Mouse (Mus musculus) brain, embryonic 14.5 days (tissue): Measurements from ENCODE around the gene Ifi27. TPM values are rescaled to one million over a fixed set of nuclear protein-coding genes. Genes with fewer than 3 reads are reported as not detected.

Experiments
- DNase-seq: peaks from one replicate; pipeline ENCODE4 v3.0.0-alpha.2; 2011; ENCODE audit warnings: low read depth
- CTCF ChIP-seq: fragments of 200-500 bp; IDR thresholded peaks from 2 replicates; pipeline ENCODE4 v1.5.1; 2012; ENCODE audit warnings: inconsistent platforms, mild to moderate bottlenecking, moderate library complexity, borderline replicate concordance; ENCODE audit not compliant: insufficient read depth, insufficient read length; ENCODE audit errors: extremely low read depth
- POLR2A ChIP-seq: fragments of 200-500 bp; IDR thresholded peaks from 2 replicates; pipeline ENCODE4 v1.6.1; 2012; ENCODE audit warnings: mild to moderate bottlenecking, inconsistent platforms, borderline replicate concordance; ENCODE audit not compliant: poor library complexity, insufficient read depth, insufficient read length, severe bottlenecking; ENCODE audit errors: extremely low read depth
- polyA plus RNA-seq: library from polyadenylated mRNA; depleted of rRNA; stranded (reverse); fragments of >200 nt; gene quantifications from 2 replicates; pipeline ENCODE4 v1.2.3, GENCODE M21; 2012; rRNA removed

The Ifi27 gene
- 10.6 and 11.2 TPM in 2 replicates for polyA plus RNA-seq

DNA sequence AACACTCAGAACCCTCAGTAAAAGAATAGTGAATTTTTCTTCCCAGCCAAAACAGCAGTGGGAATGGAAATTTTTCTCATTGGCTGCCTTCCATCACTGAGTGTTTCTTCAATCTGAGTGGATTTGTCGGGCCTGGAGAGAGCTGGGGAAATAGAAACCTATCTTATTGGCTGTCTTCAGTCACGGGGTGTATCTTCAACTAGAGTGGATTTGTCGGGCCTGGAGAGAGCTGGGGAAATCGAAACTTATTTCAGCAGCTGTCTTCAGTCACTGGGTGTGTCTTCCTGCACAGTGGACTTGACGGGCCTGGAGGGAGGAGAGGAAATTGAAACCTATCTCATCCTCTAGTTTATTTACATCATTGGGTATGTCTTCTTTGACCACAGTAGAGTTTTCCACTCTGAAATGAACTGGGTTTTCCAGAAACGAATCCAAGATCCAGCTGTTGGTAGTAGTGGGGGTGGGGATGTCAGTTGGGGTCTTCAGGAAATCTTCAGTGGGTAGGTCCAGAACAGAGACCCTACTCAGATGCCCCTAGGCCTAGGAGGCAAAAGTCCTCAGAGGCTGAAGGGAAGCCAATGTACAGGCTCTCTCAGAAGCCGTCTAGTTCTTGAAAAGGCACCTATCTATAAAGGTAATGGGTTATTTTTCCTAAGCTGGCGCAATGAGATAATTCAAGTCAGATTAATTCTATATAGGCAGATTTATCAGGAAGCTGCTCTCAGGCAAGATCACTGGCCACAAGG lies at the start of gene Ifi27:
Gene Ifi27 (plus strand): TSS at position 226 of the 746 bp plus-strand sequence.
- peak; percentile 13 for DNase-seq
- no peak for TF ChIP-seq POLR2A
- TF ChIP-seq CTCF: no peak

DNA sequence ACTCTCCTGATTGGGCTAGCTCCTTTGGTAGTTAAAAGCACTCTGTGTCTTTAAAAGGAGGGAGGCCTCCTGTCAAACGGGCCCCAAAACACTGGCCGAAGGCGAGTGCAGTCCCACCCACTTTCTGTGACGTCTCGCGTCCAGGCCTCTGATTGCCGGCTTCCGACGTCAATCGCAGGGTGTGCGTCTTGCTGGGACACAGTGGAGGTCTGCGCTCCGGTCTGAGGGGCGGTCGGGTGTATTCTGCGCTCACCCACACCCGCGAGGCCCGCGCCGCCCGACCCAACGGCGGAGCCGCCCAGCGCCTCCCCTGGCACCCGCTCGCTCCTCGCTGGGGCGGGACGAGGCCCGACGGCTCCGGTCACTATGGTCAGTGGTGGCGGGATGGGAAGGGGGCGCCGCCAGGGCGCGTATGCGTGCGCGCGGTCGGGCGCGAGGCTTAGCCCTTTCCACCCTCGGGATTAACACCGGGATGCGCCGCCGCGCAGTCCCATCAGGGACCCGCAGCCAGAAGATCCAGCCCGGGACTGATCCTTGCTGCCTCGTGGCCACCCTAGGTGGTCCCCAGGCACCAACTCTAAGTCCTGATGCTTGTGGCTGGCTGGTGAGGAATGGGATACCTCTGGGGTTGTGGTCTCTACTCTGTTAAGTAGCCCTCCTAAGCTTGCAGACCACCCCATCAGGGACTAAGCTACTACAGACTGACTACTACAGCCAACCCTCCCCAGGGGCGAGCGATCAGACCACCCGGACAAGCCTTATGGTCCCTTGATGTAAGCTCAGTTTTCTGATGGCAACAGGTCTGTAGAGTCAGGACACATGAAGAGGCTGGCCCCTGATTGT lies 45.3 kb upstream of the Ifi27 start, which contains the start of gene Otub2:
Gene Otub2 (plus strand): TSS at position 178 of the 843 bp plus-strand sequence.
- peak; percentile 63 for TF ChIP-seq POLR2A
- no peak for TF ChIP-seq CTCF
- peak; percentile 99 for DNase-seq

DNA sequence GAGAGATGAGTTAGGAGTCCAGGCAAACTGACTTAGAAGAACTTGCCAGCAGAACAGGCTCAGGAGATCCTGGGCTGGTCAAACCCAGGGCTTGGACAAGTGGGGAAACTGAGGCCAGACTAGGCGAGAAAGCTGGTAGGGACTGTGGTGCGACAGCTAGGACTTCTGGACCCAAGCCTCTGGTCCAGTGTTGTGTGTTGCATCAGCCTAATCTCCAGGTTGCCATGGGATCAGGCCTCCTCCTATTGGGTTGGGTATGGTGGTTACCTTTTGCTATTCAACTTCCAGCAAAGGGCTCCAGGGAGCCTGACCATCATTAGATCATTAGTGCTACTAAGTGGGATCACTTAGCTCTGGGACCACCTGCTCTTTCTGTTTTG lies 44.7 kb upstream of the Ifi27 start:
- TF ChIP-seq CTCF (no peak), POLR2A (no peak)
- DNase-seq: peak; percentile 7

GRCm38 (mm10) chr12:103389982-103390381 lies 44.0 kb upstream of the Ifi27 start:
- TF ChIP-seq CTCF (no peak), POLR2A (no peak)
- DNase-seq: no peak

DNA sequence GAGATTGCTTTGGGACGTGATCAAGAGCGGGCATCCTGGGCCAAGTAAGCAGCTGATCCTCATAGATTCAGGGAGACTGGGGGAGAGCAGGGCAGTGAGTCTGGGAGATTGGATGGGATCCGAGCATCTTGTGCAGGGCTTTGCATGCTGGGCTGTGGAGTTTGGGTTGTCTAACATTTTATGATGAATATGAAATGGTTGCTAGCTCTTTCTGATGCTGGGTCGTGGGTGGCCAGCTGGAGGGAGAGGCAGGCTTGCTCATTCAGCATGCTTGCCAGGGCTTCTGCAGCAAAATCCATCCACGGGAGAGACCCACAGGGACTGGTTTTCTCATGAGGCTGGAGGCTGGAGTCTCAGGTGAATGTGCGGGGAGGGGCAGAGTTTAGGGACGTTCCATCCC lies 42.9 kb upstream of the Ifi27 start:
- no peak for TF ChIP-seq POLR2A
- TF ChIP-seq CTCF: no peak
- DNase-seq: no peak

- DNase-seq: no peak
- TF ChIP-seq CTCF (no peak), POLR2A (no peak)
Measured at GRCm38 (mm10) chr12:103393528-103393927, 40.5 kb upstream of the Ifi27 start.

- no peak for DNase-seq
- TF ChIP-seq POLR2A (no peak), CTCF (no peak)
Measured at GRCm38 (mm10) chr12:103395486-103396275, 38.3 kb upstream of the Ifi27 start.

DNA sequence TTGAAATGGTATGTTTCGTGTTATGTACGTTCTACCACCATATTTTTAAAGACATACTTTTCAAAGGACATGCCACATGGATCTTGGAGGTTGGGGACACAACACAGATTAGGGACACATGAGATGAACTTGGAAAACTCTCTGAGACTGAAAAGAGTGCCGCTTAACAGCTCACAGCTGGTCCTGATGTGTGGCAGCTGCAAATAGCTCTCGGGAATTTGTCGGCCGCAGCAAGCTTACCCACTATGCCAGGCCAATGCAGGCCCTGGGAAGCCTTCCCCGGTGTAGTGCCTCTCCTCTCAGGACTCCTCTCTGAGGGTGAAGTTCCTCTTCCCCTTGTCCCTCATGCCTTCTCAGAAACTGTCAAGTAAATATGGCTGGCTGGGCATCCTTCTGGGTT lies 37.3 kb upstream of the Ifi27 start:
- no peak for DNase-seq
- no peak for TF ChIP-seq CTCF
- no peak for TF ChIP-seq POLR2A

- no peak for DNase-seq
- TF ChIP-seq CTCF: no peak
- TF ChIP-seq POLR2A: no peak
Measured at GRCm38 (mm10) chr12:103404131-103404530, 29.9 kb upstream of the Ifi27 start.

GRCm38 (mm10) chr12:103407720-103408119 lies 26.3 kb upstream of the Ifi27 start, which contains the start of gene 9330161L09Rik:
TSS of gene 9330161L09Rik (minus strand) at chr12:103407820.
- DNase-seq: no peak
- TF ChIP-seq CTCF: no peak
- no peak for TF ChIP-seq POLR2A

DNA sequence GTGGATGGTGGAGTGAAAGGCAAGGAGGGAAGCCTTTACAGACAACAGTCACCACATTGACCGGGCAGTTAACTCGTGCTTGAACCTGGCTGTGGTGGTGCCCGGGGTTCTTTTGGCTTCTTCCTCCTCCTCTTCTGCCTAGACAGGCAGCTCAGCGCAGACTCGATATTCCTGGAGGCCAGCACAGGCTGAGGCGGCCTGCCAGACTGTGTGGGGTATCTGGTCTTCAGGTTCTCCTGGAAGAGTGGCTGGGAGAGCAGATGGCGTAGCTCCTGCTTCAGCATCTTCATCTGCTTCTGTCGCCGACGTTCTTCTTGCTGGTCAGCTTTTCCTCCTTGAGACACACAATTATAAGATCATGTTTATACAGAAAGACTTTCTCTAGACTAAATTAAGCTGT lies 25.9 kb upstream of the Ifi27 start:
- TF ChIP-seq POLR2A: no peak
- no peak for TF ChIP-seq CTCF

GRCm38 (mm10) chr12:103425016-103425728 lies 8.8 kb upstream of the Ifi27 start:
- TF ChIP-seq CTCF (no peak), POLR2A (no peak)
- no peak for DNase-seq

More for the DNA sequence above, 25.9 kb upstream of the Ifi27 start:
- no peak for DNase-seq

DNA sequence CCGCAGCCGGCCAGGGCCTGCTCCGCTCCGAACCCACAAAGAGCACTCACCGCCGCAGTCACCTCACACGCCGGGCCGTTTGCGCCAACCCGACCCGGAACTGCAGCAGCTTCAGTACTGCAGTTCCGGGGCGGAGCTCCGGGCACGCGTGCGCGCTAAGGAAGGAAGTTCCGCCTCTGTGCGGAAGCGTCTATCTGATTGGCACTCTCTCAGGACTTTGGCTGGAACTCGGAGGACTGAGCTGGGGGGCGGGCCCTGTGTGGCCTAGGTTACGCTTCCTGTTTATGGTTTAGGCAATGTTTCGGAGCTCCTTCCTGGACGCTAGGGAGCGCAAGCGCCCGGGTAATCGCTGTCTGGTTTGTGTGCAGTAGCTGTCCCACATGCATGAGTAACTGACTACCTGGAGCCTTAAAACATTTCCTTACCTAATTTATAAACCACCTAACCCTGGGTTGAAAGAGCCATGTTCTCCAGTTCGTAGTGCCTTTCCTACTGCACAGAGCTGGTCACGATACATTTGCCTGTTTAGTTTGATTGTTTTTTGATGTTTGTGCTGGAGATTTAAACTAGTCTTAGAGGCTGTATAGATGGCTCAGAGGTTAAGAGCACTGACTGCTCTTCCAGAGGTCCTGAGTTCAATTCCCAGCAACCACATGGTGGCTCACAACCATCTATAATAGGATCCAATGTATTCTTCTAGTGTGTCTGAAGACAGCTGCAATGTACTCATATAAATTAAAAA lies 8.1 kb upstream of the Ifi27 start, which contains the start of gene Ddx24:
Gene Ddx24 (minus strand): TSS at position 102 of the 742 bp plus-strand sequence.
- TF ChIP-seq CTCF (peak; percentile 89), POLR2A (peak; percentile 68; the same call in 1 of the 2 replicates)
- peak; percentile 100 for DNase-seq
